Mouse (Mus musculus) MEL (cell line): ENCODE measurements at regions not wholly inside any gene's neighbourhood (a gene's known extent, or its start where the extent isn't known, plus 50 kb on each side); places are given as distances from the start of the nearest gene placed in this dataset.

Source experiments
- DNase-seq: peaks from one replicate; pipeline ENCODE4 v3.0.0; 2011; ENCODE audit warnings: low read depth, low spot score
- H3K27ac ChIP-seq: 2 replicates; pipeline ENCODE4 v1.5.1; 2012; ENCODE audit warnings: low read depth, mild to moderate bottlenecking, control low read depth, low read length, moderate library complexity; ENCODE audit not compliant: control insufficient read depth
- H3K27me3 ChIP-seq, 2 experiments: fragments of 150-350 bp in 1 of 2; sonication (generic) in 1 of 2; 2 replicates each; pipeline ENCODE4 v1.6.1; 2012; ENCODE audit warnings: low read length in 2 of 2, mild to moderate bottlenecking in 2 of 2, improper control_type of control experiment in 1 of 2, moderate library complexity in 1 of 2; ENCODE audit not compliant: insufficient read depth in 2 of 2, control insufficient read depth in 1 of 2
- H3K36me3 ChIP-seq, 2 experiments: 2 replicates each; pipeline ENCODE4 v1.6.1; 2012 to 2014; ENCODE audit warnings: low read length in 2 of 2, improper control_type of control experiment in 1 of 2, inconsistent platforms in 1 of 2, mild to moderate bottlenecking in 1 of 2; ENCODE audit not compliant: insufficient read depth in 2 of 2, control insufficient read depth in 1 of 2
- H3K4me1 ChIP-seq, 2 experiments: fragments of 150-350 bp in 1 of 2; sonication (generic) in 1 of 2; 2 replicates each; pipeline ENCODE4 v1.6.1; 2012; ENCODE audit warnings: low read length in 2 of 2, improper control_type of control experiment in 1 of 2, mild to moderate bottlenecking in 1 of 2; ENCODE audit not compliant: insufficient read depth in 2 of 2, control insufficient read depth in 1 of 2
- H3K4me3 ChIP-seq, 2 experiments: fragments of 150-350 bp in 1 of 2; sonication (generic) in 1 of 2; 2 replicates each; pipeline ENCODE4 v1.5.1; 2012; ENCODE audit warnings: low read depth in 2 of 2, low read length in 2 of 2, mild to moderate bottlenecking in 2 of 2, moderate library complexity in 2 of 2, control low read depth in 1 of 2, improper control_type of control experiment in 1 of 2; ENCODE audit not compliant: control insufficient read depth in 1 of 2, insufficient read depth in 1 of 2
- H3K79me2 ChIP-seq: 2 replicates; pipeline ENCODE4 v1.6.1; 2012; ENCODE audit warnings: mild to moderate bottlenecking, low read length, moderate library complexity; ENCODE audit not compliant: control insufficient read depth, poor library complexity, insufficient read depth
- H3K9ac ChIP-seq: 2 replicates; pipeline ENCODE4 v1.6.1; 2012; ENCODE audit warnings: low read depth, mild to moderate bottlenecking, control low read depth, low read length, moderate library complexity; ENCODE audit not compliant: control insufficient read depth, poor library complexity, severe bottlenecking
- H3K9me3 ChIP-seq: fragments of 150-350 bp; sonication (generic); replicated peaks from 2 replicates; pipeline ENCODE4 v1.6.1; 2012; ENCODE audit warnings: mild to moderate bottlenecking, low read length, improper control_type of control experiment, moderate library complexity; ENCODE audit not compliant: insufficient read depth
- E2F4 ChIP-seq: IDR thresholded peaks from 2 replicates; pipeline ENCODE4 v1.6.1; 2011; ENCODE audit warnings: low read depth, low read length, improper control_type of control experiment, borderline replicate concordance
- ELF1 ChIP-seq: IDR thresholded peaks from 2 replicates; pipeline ENCODE4 v1.6.1; 2014; ENCODE audit warnings: low read depth, mild to moderate bottlenecking, inconsistent platforms, low read length, improper control_type of control experiment, moderate library complexity
- JUND ChIP-seq: IDR thresholded peaks from 2 replicates; pipeline ENCODE4 v1.6.1; 2011; ENCODE audit warnings: low read depth, mild to moderate bottlenecking, improper control_type of control experiment, low read length
- MAX ChIP-seq: IDR thresholded peaks from 2 replicates; pipeline ENCODE4 v1.6.1; 2011; ENCODE audit warnings: low read length, improper control_type of control experiment
- MYB ChIP-seq: IDR thresholded peaks from 2 replicates; pipeline ENCODE4 v1.6.1; 2011; ENCODE audit warnings: mild to moderate bottlenecking, low read depth, low read length, improper control_type of control experiment
- NELFE ChIP-seq: IDR thresholded peaks from 2 replicates; pipeline ENCODE4 v1.6.1; 2011; ENCODE audit warnings: low read depth, low read length, improper control_type of control experiment
- NRF1 ChIP-seq: IDR thresholded peaks from 2 replicates; pipeline ENCODE4 v1.6.1; 2014; ENCODE audit warnings: low read depth, mild to moderate bottlenecking, inconsistent platforms, low read length, improper control_type of control experiment, moderate library complexity; ENCODE audit not compliant: poor library complexity, insufficient read depth, severe bottlenecking
- RAD21 ChIP-seq: IDR thresholded peaks from 2 replicates; pipeline ENCODE4 v1.6.1; 2011; ENCODE audit warnings: mild to moderate bottlenecking, low read depth, low read length, improper control_type of control experiment
- RCOR1 ChIP-seq: IDR thresholded peaks from 2 replicates; pipeline ENCODE4 v1.6.1; 2012; ENCODE audit warnings: low read depth, mild to moderate bottlenecking, inconsistent platforms, low read length, improper control_type of control experiment
- SMC3 ChIP-seq: IDR thresholded peaks from 2 replicates; pipeline ENCODE4 v1.6.1; 2011; ENCODE audit warnings: low read depth, low read length, improper control_type of control experiment
- TAL1 ChIP-seq: IDR thresholded peaks from 2 replicates; pipeline ENCODE4 v1.6.1; 2012; ENCODE audit warnings: mild to moderate bottlenecking, inconsistent platforms, low read length, moderate library complexity, mixed read lengths
- TCF12 ChIP-seq: IDR thresholded peaks from 2 replicates; pipeline ENCODE4 v1.6.1; 2014; ENCODE audit warnings: low read depth, mild to moderate bottlenecking, inconsistent platforms, low read length, improper control_type of control experiment, moderate library complexity
- UBTF ChIP-seq: IDR thresholded peaks from 2 replicates; pipeline ENCODE4 v1.6.1; 2012; ENCODE audit warnings: low read depth, mild to moderate bottlenecking, inconsistent platforms, low read length, improper control_type of control experiment, moderate library complexity, borderline replicate concordance; ENCODE audit not compliant: insufficient read depth
- USF1 ChIP-seq: IDR thresholded peaks from 2 replicates; pipeline ENCODE4 v1.6.1; 2014; ENCODE audit warnings: low read depth, mild to moderate bottlenecking, inconsistent platforms, low read length, improper control_type of control experiment, moderate library complexity
- USF2 ChIP-seq, 2 experiments: IDR thresholded peaks; 2 replicates each; pipeline ENCODE4 v1.6.1; 2011 to 2012; ENCODE audit warnings: improper control_type of control experiment in 2 of 2, low read length in 2 of 2, borderline replicate concordance in 1 of 2, inconsistent platforms in 1 of 2, low read depth in 1 of 2, mild to moderate bottlenecking in 1 of 2; ENCODE audit not compliant: insufficient read depth in 1 of 2
- ZNF384 ChIP-seq: IDR thresholded peaks from 2 replicates; pipeline ENCODE4 v1.6.1; 2012; ENCODE audit warnings: low read depth, mild to moderate bottlenecking, inconsistent platforms, low read length, improper control_type of control experiment

GRCm38 (mm10) chr17:79465666-79466065, 110.8 kb upstream of the Cdc42ep3 start:
- Histone ChIP-seq H3K4me3 (no peak overlapping the region), H3K27ac (no peak overlapping the region), H3K9me3 (no peaks in the 10 kb centered on the region), H3K27me3 (no peaks in the 10 kb centered on the region), H3K9ac (no peak overlapping the region), H3K79me2 (no peaks in the 10 kb centered on the region), H3K4me1 (no peaks in the 10 kb centered on the region), H3K36me3 (no peaks in the 10 kb centered on the region)
- TF ChIP-seq TCF12 (no peak), ZNF384 (no peak), E2F4 (no peak), SMC3 (no peak), USF2 (IDR thresholded peaks at IDR 0.05; ENCODE audit: borderline replicate concordance in 1 of 2, insufficient read depth in 1 of 2, low read depth in 1 of 2, low read length in 2 of 2) (no peak), USF1 (no peak), NELFE (no peak), ELF1 (no peak), MYB (no peak), TAL1 (no peak), RCOR1 (no peak)
- no peak for DNase-seq

- no peaks in the 10 kb centered on the region for H3K79me2 ChIP-seq
- no peaks in the 10 kb centered on the region for H3K4me1 ChIP-seq
- no peaks in the 10 kb centered on the region for H3K9me3 ChIP-seq
- H3K4me3 ChIP-seq, result no peak overlapping the region
- H3K27ac ChIP-seq, result no peak overlapping the region
- no peaks in the 10 kb centered on the region for H3K27me3 ChIP-seq
- DNase-seq, result no peak
- no peak overlapping the region for H3K9ac ChIP-seq
- TF ChIP-seq MAX (no peak), RAD21 (no peak), JUND (no peak), UBTF (no peak), ZNF384 (no peak), USF1 (no peak), NRF1 (no peak)
- H3K36me3 ChIP-seq, result no peaks in the 10 kb centered on the region
Observed at GRCm38 (mm10) chr17:79471639-79472038, 116.7 kb upstream of the Cdc42ep3 start.
